Mouse (Mus musculus): Measurements from ENCODE around the gene Esrrg.

Gene Esrrg

DNA sequence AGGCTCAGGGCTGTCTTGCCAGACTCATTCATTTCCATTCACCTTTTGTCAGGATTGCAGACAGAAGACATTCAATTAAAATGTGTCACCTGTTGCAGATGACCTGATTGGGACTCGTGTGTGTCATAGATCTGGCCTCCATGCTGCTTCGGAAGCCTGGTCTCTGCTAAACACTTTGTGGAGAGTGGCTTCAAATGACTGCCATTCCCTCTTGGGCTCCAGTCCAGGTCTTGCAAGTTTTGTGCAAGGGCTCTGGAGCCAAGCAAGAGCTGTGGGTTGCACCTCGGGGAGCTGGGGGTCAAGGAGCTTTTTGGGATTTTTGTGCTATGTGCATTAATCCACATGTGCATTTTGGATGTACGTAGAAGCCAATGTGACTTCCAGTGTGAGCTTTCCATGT is 530.9 kb downstream of the Esrrg start:
- in situ Hi-C loops (cut with MboI; ENCODE audit: low pct_unique_long_range_greater_than_20kb in 1 of 2, low sequenced_read_pairs in 2 of 2, unreplicated experiment in 1 of 2), result no loop called here

DNA sequence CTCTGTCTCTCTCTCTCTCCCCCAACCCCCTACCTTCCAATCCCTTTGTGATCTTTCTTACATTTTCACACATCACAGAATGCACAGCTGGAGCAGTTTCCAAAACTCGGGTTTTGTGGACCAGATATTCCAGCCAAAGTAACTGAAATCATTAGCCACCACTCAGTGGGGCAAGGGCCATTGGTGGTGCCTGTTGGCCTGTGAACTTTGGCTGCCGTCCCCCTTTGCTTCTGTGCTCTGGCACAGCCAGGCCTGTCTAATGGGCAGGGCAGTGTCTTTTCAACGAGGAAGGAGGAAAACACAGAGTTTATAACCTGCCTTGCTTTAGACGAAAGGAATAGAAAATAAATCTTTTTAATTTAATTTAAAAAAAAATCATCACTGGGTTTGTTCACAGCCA is 531.6 kb downstream of the Esrrg start:
- in situ Hi-C loops (cut with MboI; ENCODE audit: low pct_unique_long_range_greater_than_20kb in 1 of 2, low sequenced_read_pairs in 2 of 2, unreplicated experiment in 1 of 2), result no loop called here

GRCm38 (mm10) chr1:188147381-188148156 is 539.0 kb downstream of the Esrrg start:
- in situ Hi-C loops (cut with MboI; ENCODE audit: low pct_unique_long_range_greater_than_20kb in 1 of 2, low sequenced_read_pairs in 2 of 2, unreplicated experiment in 1 of 2), result no loop called here

DNA sequence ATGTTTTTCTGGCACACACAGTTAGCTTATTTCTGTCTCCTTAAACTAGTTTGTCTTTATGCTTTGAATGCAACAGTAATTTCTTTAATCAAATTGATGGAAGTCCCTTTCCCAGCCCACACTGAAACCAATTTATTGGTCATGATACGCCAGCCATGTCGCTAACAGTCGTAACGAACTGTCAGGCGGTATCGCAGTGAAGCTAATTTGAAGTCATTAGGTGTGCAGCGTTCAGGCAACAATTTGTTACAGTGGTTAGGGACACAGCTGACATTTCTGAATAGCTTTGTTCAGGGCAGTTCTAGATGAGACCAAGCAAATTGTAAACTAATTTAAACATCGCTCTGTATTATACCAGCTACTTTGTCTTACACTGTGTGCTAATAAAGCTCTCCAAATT is 542.5 kb downstream of the Esrrg start:
- in situ Hi-C loops (cut with MboI; ENCODE audit: low pct_unique_long_range_greater_than_20kb in 1 of 2, low sequenced_read_pairs in 2 of 2, unreplicated experiment in 1 of 2), result no loop called here

GRCm38 (mm10) chr1:188152011-188152410 is 543.4 kb downstream of the Esrrg start:
- in situ Hi-C loops (cut with MboI; ENCODE audit: low pct_unique_long_range_greater_than_20kb in 1 of 2, low sequenced_read_pairs in 2 of 2, unreplicated experiment in 1 of 2), result no loop called here

GRCm38 (mm10) chr1:188153665-188154064 is 545.1 kb downstream of the Esrrg start:
- in situ Hi-C loops (cut with MboI; ENCODE audit: low pct_unique_long_range_greater_than_20kb in 1 of 2, low sequenced_read_pairs in 2 of 2, unreplicated experiment in 1 of 2), result no loop called here

DNA sequence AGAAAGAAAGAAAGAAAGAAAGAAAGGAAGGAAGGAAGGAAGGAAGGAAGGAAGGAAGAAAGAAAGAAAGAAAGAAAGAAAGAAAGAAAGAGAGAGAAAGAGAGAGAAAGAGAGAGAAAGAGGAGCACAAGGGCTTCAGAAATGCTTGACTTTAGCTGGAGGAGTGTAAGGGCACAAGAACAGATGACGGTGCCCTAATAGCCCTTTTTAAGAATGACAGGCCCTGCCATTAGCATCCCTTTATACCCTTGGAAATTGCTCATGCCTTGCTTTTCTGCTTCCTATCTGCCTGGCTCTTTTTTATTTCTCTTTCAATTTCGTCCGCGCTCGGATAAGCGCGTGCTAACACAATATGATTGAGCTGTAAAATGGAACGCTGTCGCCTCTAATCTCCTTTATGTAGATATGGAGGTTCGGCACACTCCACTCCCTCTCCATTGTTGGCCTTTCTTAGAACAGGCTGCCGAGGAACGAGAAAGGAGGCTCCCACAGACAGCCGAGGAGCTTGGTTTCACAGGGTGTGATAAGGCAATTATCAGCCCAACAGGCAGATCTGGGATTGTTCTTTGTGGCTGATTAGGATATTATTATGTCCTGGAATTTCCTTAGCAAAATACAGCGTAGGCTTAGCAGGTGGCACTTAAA is 546.0 kb downstream of the Esrrg start:
- in situ Hi-C loops (cut with MboI; ENCODE audit: low pct_unique_long_range_greater_than_20kb in 1 of 2, low sequenced_read_pairs in 2 of 2, unreplicated experiment in 1 of 2), result no loop called here

DNA sequence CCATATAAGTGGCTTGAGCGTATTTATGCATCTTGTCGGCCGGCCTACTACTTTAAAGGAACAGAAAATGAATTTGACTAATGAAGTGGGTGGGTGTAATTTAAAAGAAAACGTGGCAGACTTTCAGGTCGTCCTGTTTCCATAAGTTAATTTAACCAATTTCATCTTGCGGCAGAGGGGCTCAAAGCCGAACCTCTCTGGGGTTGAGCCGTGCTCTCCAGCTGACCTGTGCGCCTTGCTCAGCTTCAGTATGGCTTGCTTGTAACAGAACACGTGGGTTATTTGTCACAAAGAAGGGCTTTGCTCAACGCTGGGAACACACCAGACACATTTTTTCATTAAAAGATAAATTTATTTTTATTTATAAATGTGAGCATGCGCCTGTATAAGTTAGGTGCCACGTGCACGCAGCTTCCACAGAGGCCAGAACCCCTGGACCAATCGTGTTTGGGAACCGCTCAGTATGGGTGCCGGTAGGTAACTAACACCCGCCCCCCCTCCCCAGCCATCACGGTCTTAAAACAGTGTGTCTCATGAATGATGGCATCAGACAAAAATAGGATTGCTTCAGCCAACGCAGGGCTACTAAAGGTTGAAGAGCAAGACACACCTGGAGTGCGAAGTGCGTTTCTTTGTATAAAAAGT is 546.7 kb downstream of the Esrrg start:
- in situ Hi-C loops (cut with MboI; ENCODE audit: low pct_unique_long_range_greater_than_20kb in 1 of 2, low sequenced_read_pairs in 2 of 2, unreplicated experiment in 1 of 2), result no loop called here

GRCm38 (mm10) chr1:188156520-188156919 is 547.9 kb downstream of the Esrrg start:
- in situ Hi-C loops (cut with MboI; ENCODE audit: low pct_unique_long_range_greater_than_20kb in 1 of 2, low sequenced_read_pairs in 2 of 2, unreplicated experiment in 1 of 2), result no loop called here

- in situ Hi-C loops (cut with MboI; ENCODE audit: low pct_unique_long_range_greater_than_20kb in 1 of 2, low sequenced_read_pairs in 2 of 2, unreplicated experiment in 1 of 2), result no loop called here
Observed at GRCm38 (mm10) chr1:188157237-188157955, 548.8 kb downstream of the Esrrg start.

DNA sequence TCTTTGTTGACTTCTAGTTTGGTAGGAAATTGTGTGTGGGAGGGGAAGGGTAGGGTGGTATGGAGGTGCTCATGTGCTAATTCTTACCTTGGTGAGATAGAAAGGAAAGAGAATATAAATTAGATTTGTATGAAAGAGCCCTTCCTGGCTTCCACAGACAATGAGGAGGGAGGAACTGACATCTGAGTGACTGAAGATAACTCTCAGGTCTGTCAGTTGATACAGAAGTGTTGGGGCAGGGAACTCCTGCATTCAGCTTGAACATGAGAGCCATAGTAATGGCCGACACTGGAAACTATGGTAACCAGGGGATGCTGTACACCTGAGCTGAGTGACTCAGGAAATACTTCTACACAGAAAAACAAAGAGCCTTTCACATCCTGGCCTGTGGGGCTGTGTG is 550.1 kb downstream of the Esrrg start:
- in situ Hi-C loops (cut with MboI; ENCODE audit: low pct_unique_long_range_greater_than_20kb in 1 of 2, low sequenced_read_pairs in 2 of 2, unreplicated experiment in 1 of 2), result no loop called here

GRCm38 (mm10) chr1:188159108-188159507 is 550.5 kb downstream of the Esrrg start:
- in situ Hi-C loops (cut with MboI; ENCODE audit: low pct_unique_long_range_greater_than_20kb in 1 of 2, low sequenced_read_pairs in 2 of 2, unreplicated experiment in 1 of 2), result no loop called here

GRCm38 (mm10) chr1:188163058-188163457 is 554.5 kb downstream of the Esrrg start:
- in situ Hi-C loops (cut with MboI; ENCODE audit: low pct_unique_long_range_greater_than_20kb in 1 of 2, low sequenced_read_pairs in 2 of 2, unreplicated experiment in 1 of 2), result no loop called here

DNA sequence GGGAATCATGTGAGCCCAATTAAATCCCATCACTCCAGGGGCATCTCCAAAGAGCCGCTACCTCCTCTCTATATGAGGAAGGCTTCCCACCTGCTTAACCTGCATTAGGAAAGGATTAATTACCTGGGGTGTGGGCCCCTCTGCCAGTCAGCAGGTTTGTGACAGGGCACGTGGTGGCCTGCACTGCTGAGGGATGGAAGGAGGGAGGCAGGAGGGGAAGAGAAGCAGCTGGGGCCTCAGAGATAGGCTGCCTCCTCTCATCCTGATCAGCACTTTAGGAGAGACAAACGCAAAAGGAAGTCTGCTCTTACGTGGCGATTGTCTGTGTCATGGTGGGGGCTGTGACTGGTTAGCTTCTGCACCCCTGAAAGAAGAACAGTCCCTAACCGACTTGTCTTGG is 555.7 kb downstream of the Esrrg start:
- in situ Hi-C loops (cut with MboI; ENCODE audit: low pct_unique_long_range_greater_than_20kb in 1 of 2, low sequenced_read_pairs in 2 of 2, unreplicated experiment in 1 of 2), result no loop called here

GRCm38 (mm10) chr1:188173859-188174258 is 565.3 kb downstream of the Esrrg start:
- in situ Hi-C loops (cut with MboI; ENCODE audit: low pct_unique_long_range_greater_than_20kb in 1 of 2, low sequenced_read_pairs in 2 of 2, unreplicated experiment in 1 of 2), result no loop called here

GRCm38 (mm10) chr1:188182951-188183350 is 574.4 kb downstream of the Esrrg start:
- in situ Hi-C loops (cut with MboI; ENCODE audit: low pct_unique_long_range_greater_than_20kb in 1 of 2, low sequenced_read_pairs in 2 of 2, unreplicated experiment in 1 of 2), result no loop called here

- in situ Hi-C loops (cut with MboI; ENCODE audit: low pct_unique_long_range_greater_than_20kb in 1 of 2, low sequenced_read_pairs in 2 of 2, unreplicated experiment in 1 of 2), result no loop called here
Observed at GRCm38 (mm10) chr1:188186440-188187117, 578.0 kb downstream of the Esrrg start.

DNA sequence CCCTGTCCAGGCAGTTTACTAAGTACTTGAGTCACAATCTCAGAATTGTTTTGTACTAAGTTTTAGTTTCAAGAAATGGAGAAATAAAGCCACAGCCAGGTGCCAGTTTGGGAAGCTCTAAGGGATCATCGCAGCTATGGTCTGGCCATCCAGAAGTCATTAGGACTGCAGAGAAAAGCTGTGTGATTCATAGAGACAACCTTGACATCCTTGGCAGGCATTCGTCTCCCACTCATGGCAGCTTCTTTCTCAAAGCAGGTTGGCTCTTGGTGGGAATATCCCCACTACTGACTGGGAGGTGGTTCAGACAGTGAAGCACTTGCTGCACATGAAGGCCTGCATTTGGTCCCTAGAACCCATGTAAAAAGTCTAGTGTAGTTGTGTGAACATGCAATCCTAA is 584.4 kb downstream of the Esrrg start:
- in situ Hi-C loops (cut with MboI; ENCODE audit: low pct_unique_long_range_greater_than_20kb in 1 of 2, low sequenced_read_pairs in 2 of 2, unreplicated experiment in 1 of 2), result no loop called here

DNA sequence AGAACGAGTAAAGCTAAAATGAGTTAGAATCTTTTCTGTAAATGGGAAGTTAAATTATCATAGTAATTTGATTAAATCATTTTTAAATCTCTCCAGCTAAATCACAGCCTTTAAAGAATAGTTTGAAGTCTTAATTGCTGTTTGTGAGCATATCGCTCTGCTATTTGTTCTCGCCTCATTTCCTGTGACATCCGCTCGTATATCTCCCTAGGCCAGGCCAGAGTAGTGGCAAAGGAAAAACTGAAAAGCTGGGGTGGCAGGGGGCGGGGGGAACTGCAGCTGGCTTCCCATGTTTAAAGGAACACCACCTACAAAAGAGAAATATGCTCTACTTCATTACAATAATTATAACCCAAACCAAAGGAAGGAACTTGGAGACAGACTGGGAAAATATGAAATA is 598.8 kb downstream of the Esrrg start:
- in situ Hi-C loops (cut with MboI; ENCODE audit: low pct_unique_long_range_greater_than_20kb in 1 of 2, low sequenced_read_pairs in 2 of 2, unreplicated experiment in 1 of 2), result no loop called here

Data from mouse embryonic stem cell (cell line).